In genomic region chr11:62732022-62732387, GRCm38 (mm10) we compare ENCODE assay signal across 9 mouse cellular contexts. TPM values are rescaled to one million over a fixed set of nuclear protein-coding genes. Genes with fewer than 3 reads are reported as not detected.
DNase-seq lines count a peak whose midpoint lies in the region; ATAC-seq and TF ChIP-seq lines count a peak whose summit lies in the region.
"Had no signal": no experiment of that assay in that cellular context is flagged by ENCODE, and none has a peak within 500 bp of the region (broad histone marks: within the 10 kb centered on the region; RNA-seq: fewer than 3 reads in every experiment).

No protein-coding gene starts in this region.

- WGBS in cerebellum, adult 2 months, result 8% methylated on average over 5 of the region's 5 CpGs
- 31% methylated on average over 5 of the region's 5 CpGs for WGBS in liver, embryonic 11.5 days
- 13% methylated on average over 5 of the region's 5 CpGs for WGBS in stomach, embryonic 16.5 days

- no peak for ATAC-seq in megakaryocyte, adult 5-6 weeks (ENCODE audit: poor library complexity, severe bottlenecking)
- no peak for ATAC-seq in liver, embryonic 11.5 days (replicated peaks; ENCODE audit: low FRiP score)
- no peak for ATAC-seq in stomach, embryonic 16.5 days (ENCODE audit: insufficient read depth, low FRiP score)

- intact Hi-C loops in gastrocnemius, postnatal 36 days (cut with DNase I), result no loop called here

- H3K4me1 ChIP-seq in cerebellum, adult 2 months (ENCODE audit: control insufficient read depth, insufficient read depth, low read length), result no peaks in the 10 kb centered on the region
- peaks cover 14% of the 10 kb centered on the region for H3K4me1 ChIP-seq in megakaryocyte, embryonic 14.5 days
- H3K4me1 ChIP-seq in liver, embryonic 11.5 days (replicated peaks; ENCODE audit: control insufficient read depth, insufficient read depth, low read length), result no peaks in the 10 kb centered on the region
- H3K4me1 ChIP-seq in stomach, embryonic 16.5 days (ENCODE audit: control insufficient read depth, insufficient read depth, low read length), result peaks cover 4% of the 10 kb centered on the region

- no peaks in the 10 kb centered on the region for H3K27me3 ChIP-seq in cerebellum, adult 2 months (ENCODE audit: control insufficient read depth, insufficient read depth, low read length)
- H3K27me3 ChIP-seq in megakaryocyte, embryonic 14.5 days (replicated peaks), result peaks cover 37% of the 10 kb centered on the region
- peaks cover 11% of the 10 kb centered on the region for H3K27me3 ChIP-seq in liver, embryonic 11.5 days (replicated peaks; ENCODE audit: control insufficient read depth, insufficient read depth, low read length)
- H3K27me3 ChIP-seq in stomach, embryonic 16.5 days (ENCODE audit: control insufficient read depth, insufficient read depth, low read length), result no peaks in the 10 kb centered on the region

- TF ChIP-seq CTCF in cerebellum, adult 2 months (IDR thresholded peaks at IDR 0.05; ENCODE audit: borderline replicate concordance, insufficient read depth, low read depth, low read length), result no peak

- DNase-seq in cerebellum, adult 2 months, result no peak
- DNase-seq in cerebellum, postnatal 36 days, result no peak
- DNase-seq in liver, embryonic 11.5 days (ENCODE audit: low spot score), result no peak
- no peak for DNase-seq in gastrocnemius, postnatal 36 days
- no peak for DNase-seq in ovary, adult 18-20 months (ENCODE audit: low spot score)

- H3K27ac ChIP-seq in cerebellum, adult 2 months (ENCODE audit: insufficient read depth, low read length), result peak overlapping the region; percentile 55
- no peak overlapping the region for H3K27ac ChIP-seq in liver, embryonic 11.5 days (ENCODE audit: low read depth, low read length)
- no peak overlapping the region for H3K27ac ChIP-seq in stomach, embryonic 16.5 days (ENCODE audit: low read length)

- peak overlapping the region; percentile 92 for H3K4me3 ChIP-seq in cerebellum, adult 2 months (replicated peaks; ENCODE audit: insufficient read depth, low read depth, low read length)
- peak overlapping the region; percentile 91 for H3K4me3 ChIP-seq in megakaryocyte, embryonic 14.5 days (replicated peaks)
- peak overlapping the region; percentile 63 for H3K4me3 ChIP-seq in liver, embryonic 11.5 days (ENCODE audit: low read depth, low read length)
- peak overlapping the region; percentile 72 for H3K4me3 ChIP-seq in stomach, embryonic 16.5 days (replicated peaks; ENCODE audit: low read length)

- no peak for TF ChIP-seq POLR2A in cerebellum, adult 2 months (IDR thresholded peaks at IDR 0.05; ENCODE audit: borderline replicate concordance, insufficient read depth, low read length)

- H3K9ac ChIP-seq in liver, embryonic 11.5 days (ENCODE audit: low read depth, low read length), result peak overlapping the region; percentile 47; the same call in 1 of the 2 replicates
- peak overlapping the region; percentile 80; the same call in 1 of the 2 replicates for H3K9ac ChIP-seq in stomach, embryonic 16.5 days (ENCODE audit: low read length)

- H3K36me3 ChIP-seq in megakaryocyte, embryonic 14.5 days (replicated peaks; ENCODE audit: low read length), result no peaks in the 10 kb centered on the region
- no peaks in the 10 kb centered on the region for H3K36me3 ChIP-seq in liver, embryonic 11.5 days (ENCODE audit: control insufficient read depth, insufficient read depth, low read length)
- no peaks in the 10 kb centered on the region for H3K36me3 ChIP-seq in stomach, embryonic 16.5 days (ENCODE audit: control insufficient read depth, insufficient read depth, low read length)

- H3K9me3 ChIP-seq in megakaryocyte, embryonic 14.5 days, result peaks cover 4% of the 10 kb centered on the region; the same call in 1 of the 2 replicates
- no peaks in the 10 kb centered on the region for H3K9me3 ChIP-seq in liver, embryonic 11.5 days (ENCODE audit: control insufficient read depth, low read length)
- H3K9me3 ChIP-seq in stomach, embryonic 16.5 days (replicated peaks; ENCODE audit: control insufficient read depth, low read length), result no peaks in the 10 kb centered on the region

- peak overlapping the region; percentile 79 for H3K4me2 ChIP-seq in liver, embryonic 11.5 days
- peak overlapping the region; percentile 86 for H3K4me2 ChIP-seq in stomach, embryonic 16.5 days (ENCODE audit: low read depth, low read length)

RNA-seq across cellular contexts. Expression of gene Zfp287, which starts 0.3 kb away (rescaled TPM):
- polyA plus RNA-seq in cerebellum, adult 2 months (2012; rRNA removed), result 13.9 and 15.1 TPM in 2 replicates
- polyA plus RNA-seq in megakaryocyte, embryonic 14.5 days (2012; ENCODE audit: insufficient read depth, low replicate concordance), result 0.16 TPM in 1 of 2 replicates, not detected in the other
- total RNA-seq in megakaryocyte, adult 5-6 weeks (2015), result 2.9 TPM in 2 replicates
- total RNA-seq in megakaryocyte, adult 5-6 weeks (2017), result 2.3 and 2.7 TPM in 2 replicates
- 2.6 TPM in 2 replicates for polyA plus RNA-seq in liver, embryonic 11.5 days (2014; fragmentation: Nextera tagmentation; extraction: Ambion mirVana)
- 6.3 and 7.3 TPM in 2 replicates for polyA plus RNA-seq in stomach, embryonic 16.5 days (2015; fragmentation: Nextera tagmentation; extraction: Ambion mirVana)
- total RNA-seq in gastrocnemius, postnatal 36 days (2021), result 1 to 10 TPM in 1 of 2 experiments, under 1 TPM in 1; 0.89 to 1.2 TPM

RNA-seq across cellular contexts. Expression of gene Gm10428, which starts 20.9 kb away (rescaled TPM):
- not detected in 2 replicates for polyA plus RNA-seq in cerebellum, adult 2 months (2012; rRNA removed)
- polyA plus RNA-seq in megakaryocyte, embryonic 14.5 days (2012; ENCODE audit: insufficient read depth, low replicate concordance), result not detected in 2 replicates
- not detected in 2 replicates for total RNA-seq in megakaryocyte, adult 5-6 weeks (2015)
- not detected in 2 replicates for total RNA-seq in megakaryocyte, adult 5-6 weeks (2017)
- not detected in 2 replicates for polyA plus RNA-seq in liver, embryonic 11.5 days (2014; fragmentation: Nextera tagmentation; extraction: Ambion mirVana)
- not detected in 2 replicates for polyA plus RNA-seq in stomach, embryonic 16.5 days (2015; fragmentation: Nextera tagmentation; extraction: Ambion mirVana)
- total RNA-seq in gastrocnemius, postnatal 36 days (2021), result not detected
- total RNA-seq: adrenal gland, postnatal 25 days had no signal

RNA-seq across cellular contexts. Expression of gene Zfp286, which starts 57.3 kb away (rescaled TPM):
- 9.8 and 10.8 TPM in 2 replicates for polyA plus RNA-seq in cerebellum, adult 2 months (2012; rRNA removed)
- polyA plus RNA-seq in megakaryocyte, embryonic 14.5 days (2012; ENCODE audit: insufficient read depth, low replicate concordance), result 0.89 TPM in 1 of 2 replicates, not detected in the other
- total RNA-seq in megakaryocyte, adult 5-6 weeks (2015), result 0.18 and 0.33 TPM in 2 replicates
- total RNA-seq in megakaryocyte, adult 5-6 weeks (2017), result 0.29 and 0.69 TPM in 2 replicates
- polyA plus RNA-seq in liver, embryonic 11.5 days (2014; fragmentation: Nextera tagmentation; extraction: Ambion mirVana), result 8.3 and 8.6 TPM in 2 replicates
- 14.5 and 14.6 TPM in 2 replicates for polyA plus RNA-seq in stomach, embryonic 16.5 days (2015; fragmentation: Nextera tagmentation; extraction: Ambion mirVana)
- total RNA-seq in gastrocnemius, postnatal 36 days (2021), result under 1 TPM; 0.79 to 0.91 TPM
